Mouse (Mus musculus) stomach, embryonic 15.5 days (tissue): ENCODE measurements around the gene Stk33. TPM values are rescaled to one million over a fixed set of nuclear protein-coding genes. Genes with fewer than 3 reads are reported as not detected.

Experiments used
- ATAC-seq: fragments of 200-750 bp; cut with Nextera tagmentation; 2 replicates; pipeline ENCODE4 v1.8.0; 2017; ENCODE audit warnings: low read depth, moderate number of reproducible peaks, moderate TSS enrichment; ENCODE audit not compliant: insufficient read depth, low FRiP score
- H3K27ac ChIP-seq: fragments of 300-500 bp; sonication (generic); 2 replicates; pipeline ENCODE4 v1.5.1; 2015; ENCODE audit warnings: mild to moderate bottlenecking, inconsistent platforms
- H3K27me3 ChIP-seq: fragments of 300-500 bp; sonication (generic); replicated peaks from 2 replicates; pipeline ENCODE4 v1.6.1; 2015; ENCODE audit warnings: inconsistent platforms
- H3K36me3 ChIP-seq: fragments of 300-500 bp; sonication (generic); 2 replicates; pipeline ENCODE4 v1.6.1; 2015; ENCODE audit warnings: inconsistent platforms
- H3K4me1 ChIP-seq: fragments of 300-500 bp; sonication (generic); 2 replicates; pipeline ENCODE4 v1.6.1; 2015; ENCODE audit warnings: inconsistent platforms
- H3K4me2 ChIP-seq: fragments of 300-500 bp; sonication (generic); 2 replicates; pipeline ENCODE4 v1.6.1; 2015; ENCODE audit warnings: mild to moderate bottlenecking, inconsistent platforms
- H3K4me3 ChIP-seq: fragments of 300-500 bp; sonication (generic); replicated peaks from 2 replicates; pipeline ENCODE4 v1.5.1; 2015; ENCODE audit warnings: inconsistent platforms
- H3K9ac ChIP-seq: fragments of 300-500 bp; sonication (generic); 2 replicates; pipeline ENCODE4 v1.6.1; 2015; ENCODE audit warnings: inconsistent platforms
- H3K9me3 ChIP-seq: fragments of 300-500 bp; sonication (generic); 2 replicates; pipeline ENCODE4 v1.6.1; 2016; ENCODE audit warnings: inconsistent platforms
- WGBS: fragments of 180-500 bp; shearing (Covaris S2); methylation state at CpG from one replicate; pipeline ENCODE4 v1.1.7; 2015; 5-methylcytosine and 5-hydroxymethylcytosine counted together
- polyA plus RNA-seq: library from polyadenylated mRNA; unstranded; fragments of >200 nt; fragmentation: Nextera tagmentation; extraction: Ambion mirVana; gene quantifications from 2 replicates; pipeline ENCODE4 v1.2.1, GENCODE M21; 2015

The Stk33 gene
- polyA plus RNA-seq, 1 experiment from 2014 or later: 0.58 TPM

DNA sequence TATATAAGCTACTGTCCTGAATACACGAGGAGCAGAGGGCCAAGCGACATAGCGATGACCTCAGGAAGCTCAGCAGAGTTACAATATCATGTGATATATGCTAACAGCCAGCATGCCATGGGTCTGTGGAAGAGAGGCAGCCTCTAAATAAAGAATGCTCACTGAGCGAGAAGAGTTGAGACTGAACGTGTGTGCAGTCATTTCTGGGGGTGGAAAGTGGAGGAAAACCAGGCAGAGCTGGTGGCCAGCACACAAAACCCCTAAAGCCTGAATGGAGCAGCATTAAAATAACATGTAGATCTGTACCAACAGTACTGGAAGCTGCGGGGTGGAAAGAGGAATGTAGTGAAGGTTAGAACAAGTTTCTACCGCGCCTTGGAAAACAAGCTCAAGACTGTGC is 107.2 kb downstream of the Stk33 start:
- no peaks in the 10 kb centered on the region for H3K36me3 ChIP-seq
- WGBS: 78% methylated on average over 8 of the region's 8 CpGs
- ATAC-seq: no peak

DNA sequence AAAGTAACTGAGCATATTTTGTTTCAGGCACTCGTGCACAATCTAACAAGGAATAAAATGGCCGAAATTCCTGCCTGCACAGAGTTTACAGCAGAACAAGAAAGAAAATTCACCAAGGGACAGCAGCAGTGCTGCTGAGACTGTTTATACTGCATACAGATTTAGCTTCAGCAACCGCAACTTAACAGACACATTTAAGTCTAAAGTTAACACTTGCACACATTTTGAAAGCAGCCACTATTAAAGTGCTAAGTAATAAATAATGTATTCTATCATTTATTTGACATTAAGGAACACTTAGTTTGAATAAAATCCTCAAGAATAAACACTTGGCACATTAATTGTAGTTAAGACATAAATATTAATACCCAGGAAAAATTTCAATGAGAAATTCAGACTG is 110.1 kb downstream of the Stk33 start:
- Histone ChIP-seq H3K4me3 (no peak overlapping the region), H3K9ac (no peak overlapping the region), H3K4me2 (no peak overlapping the region), H3K36me3 (no peaks in the 10 kb centered on the region), H3K4me1 (no peaks in the 10 kb centered on the region), H3K27me3 (no peaks in the 10 kb centered on the region), H3K27ac (no peak overlapping the region), H3K9me3 (no peaks in the 10 kb centered on the region)
- no peak for ATAC-seq
- WGBS: 31% methylated on average over 3 of the region's 3 CpGs

More for the DNA sequence above, 107.2 kb downstream of the Stk33 start:
- H3K4me2 ChIP-seq: no peak overlapping the region
- H3K9me3 ChIP-seq: no peaks in the 10 kb centered on the region
- H3K27ac ChIP-seq: no peak overlapping the region
- no peaks in the 10 kb centered on the region for H3K27me3 ChIP-seq
- no peak overlapping the region for H3K9ac ChIP-seq
- H3K4me3 ChIP-seq: no peak overlapping the region
- H3K4me1 ChIP-seq: no peaks in the 10 kb centered on the region

GRCm38 (mm10) chr7:109326813-109327212 is 112.1 kb downstream of the Stk33 start:
- H3K4me1 ChIP-seq: no peaks in the 10 kb centered on the region
- H3K27ac ChIP-seq: no peak overlapping the region
- H3K27me3 ChIP-seq: no peaks in the 10 kb centered on the region
- H3K9me3 ChIP-seq: no peaks in the 10 kb centered on the region
- no peak overlapping the region for H3K4me2 ChIP-seq
- WGBS: 52% methylated on average over 4 of the region's 4 CpGs
- no peak overlapping the region for H3K9ac ChIP-seq
- no peak overlapping the region for H3K4me3 ChIP-seq
- ATAC-seq: no peak
- no peaks in the 10 kb centered on the region for H3K36me3 ChIP-seq

DNA sequence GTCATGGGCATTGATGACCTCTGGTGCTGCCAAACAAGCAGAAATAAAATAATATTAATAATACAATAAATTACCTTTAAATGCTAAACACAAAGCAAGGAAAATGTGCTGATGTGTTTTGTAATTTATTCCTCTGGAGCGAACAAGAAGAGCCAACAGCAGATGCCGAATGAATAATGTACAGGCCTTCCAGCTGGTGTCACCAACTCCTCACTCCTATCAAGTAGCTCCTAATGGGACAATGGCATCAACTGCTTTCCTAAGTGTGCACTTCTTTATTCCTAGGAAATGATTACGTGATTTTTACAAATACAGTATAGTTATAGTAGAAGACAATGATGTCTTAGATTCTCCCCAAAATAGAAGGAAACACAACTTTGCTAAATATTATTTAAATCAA is 113.2 kb downstream of the Stk33 start:
- H3K27me3 ChIP-seq: no peaks in the 10 kb centered on the region
- no peaks in the 10 kb centered on the region for H3K4me1 ChIP-seq
- H3K4me2 ChIP-seq: no peak overlapping the region
- H3K9ac ChIP-seq: no peak overlapping the region
- no peak overlapping the region for H3K4me3 ChIP-seq
- H3K27ac ChIP-seq: no peak overlapping the region
- H3K36me3 ChIP-seq: no peaks in the 10 kb centered on the region
- H3K9me3 ChIP-seq: no peaks in the 10 kb centered on the region
- ATAC-seq: no peak
- WGBS: 83% methylated on average over 3 of the region's 3 CpGs

- H3K36me3 ChIP-seq: no peaks in the 10 kb centered on the region
These were observed 113.7 kb downstream of the Stk33 start for GRCm38 (mm10) chr7:109325169-109325568.

DNA sequence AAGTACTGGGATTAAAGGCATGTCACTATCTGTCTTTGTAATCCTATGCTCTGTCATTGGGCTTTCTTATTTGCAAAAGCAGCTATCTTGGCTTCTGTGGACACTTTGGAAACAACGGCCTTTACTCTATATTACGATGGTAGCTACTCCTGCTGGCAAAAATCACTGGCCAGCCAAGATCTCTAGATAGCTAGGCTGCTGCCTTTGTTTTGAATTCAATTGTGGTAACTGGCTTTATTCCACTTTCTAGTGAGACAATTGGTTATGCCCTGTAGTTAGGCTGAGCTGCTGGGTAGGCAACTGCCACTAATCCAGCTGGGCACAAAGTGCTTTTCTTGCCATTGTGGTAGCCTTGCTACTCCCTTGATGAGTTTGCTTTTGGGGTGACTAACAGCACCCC is 129.4 kb downstream of the Stk33 start:
- no peak overlapping the region for H3K9ac ChIP-seq
- no peaks in the 10 kb centered on the region for H3K36me3 ChIP-seq
- no peaks in the 10 kb centered on the region for H3K9me3 ChIP-seq
- ATAC-seq: no peak
- no peak overlapping the region for H3K4me3 ChIP-seq
- WGBS: 90% methylated on average over 2 of the region's 2 CpGs
- no peaks in the 10 kb centered on the region for H3K27me3 ChIP-seq
- no peaks in the 10 kb centered on the region for H3K4me1 ChIP-seq
- H3K4me2 ChIP-seq: no peak overlapping the region
- no peak overlapping the region for H3K27ac ChIP-seq

More at GRCm38 (mm10) chr7:109325169-109325568, 113.7 kb downstream of the Stk33 start:
- no peaks in the 10 kb centered on the region for H3K9me3 ChIP-seq
- no peak overlapping the region for H3K4me2 ChIP-seq
- H3K9ac ChIP-seq: no peak overlapping the region
- WGBS: 55% methylated on average over 9 of the region's 9 CpGs
- no peaks in the 10 kb centered on the region for H3K27me3 ChIP-seq
- no peak for ATAC-seq
- no peaks in the 10 kb centered on the region for H3K4me1 ChIP-seq
- H3K4me3 ChIP-seq: no peak overlapping the region
- H3K27ac ChIP-seq: no peak overlapping the region; the same call in 1 of the 2 replicates

GRCm38 (mm10) chr7:109295807-109296206 is 143.1 kb downstream of the Stk33 start:
- peak; percentile 35; the same call in 1 of the 2 replicates for ATAC-seq
- no peak overlapping the region for H3K27ac ChIP-seq
- no peak overlapping the region for H3K9ac ChIP-seq
- H3K9me3 ChIP-seq: no peaks in the 10 kb centered on the region
- no peaks in the 10 kb centered on the region for H3K36me3 ChIP-seq
- no peak overlapping the region for H3K4me3 ChIP-seq
- H3K27me3 ChIP-seq: no peaks in the 10 kb centered on the region
- H3K4me1 ChIP-seq: no peaks in the 10 kb centered on the region
- no peak overlapping the region for H3K4me2 ChIP-seq
- 80% methylated on average over 3 of the region's 3 CpGs for WGBS

GRCm38 (mm10) chr7:109295351-109295750 is 143.5 kb downstream of the Stk33 start:
- no peaks in the 10 kb centered on the region for H3K9me3 ChIP-seq
- no peak overlapping the region for H3K4me2 ChIP-seq
- H3K27me3 ChIP-seq: no peaks in the 10 kb centered on the region
- H3K4me1 ChIP-seq: no peaks in the 10 kb centered on the region
- H3K4me3 ChIP-seq: no peak overlapping the region
- no peak overlapping the region for H3K9ac ChIP-seq
- no peaks in the 10 kb centered on the region for H3K36me3 ChIP-seq
- WGBS: 77% methylated on average over 5 of the region's 5 CpGs
- ATAC-seq: peak; percentile 35; the same call in 1 of the 2 replicates
- no peak overlapping the region for H3K27ac ChIP-seq

- H3K4me3 ChIP-seq: no peak overlapping the region
- H3K9ac ChIP-seq: no peak overlapping the region
- H3K27ac ChIP-seq: no peak overlapping the region
- H3K4me1 ChIP-seq: no peaks in the 10 kb centered on the region
- H3K27me3 ChIP-seq: no peaks in the 10 kb centered on the region
- H3K4me2 ChIP-seq: no peak overlapping the region
- no peak for ATAC-seq
- no peaks in the 10 kb centered on the region for H3K9me3 ChIP-seq
- H3K36me3 ChIP-seq: no peaks in the 10 kb centered on the region
- 18% methylated on average over 2 of the region's 2 CpGs for WGBS
These were observed 148.4 kb downstream of the Stk33 start for GRCm38 (mm10) chr7:109290501-109290900.

DNA sequence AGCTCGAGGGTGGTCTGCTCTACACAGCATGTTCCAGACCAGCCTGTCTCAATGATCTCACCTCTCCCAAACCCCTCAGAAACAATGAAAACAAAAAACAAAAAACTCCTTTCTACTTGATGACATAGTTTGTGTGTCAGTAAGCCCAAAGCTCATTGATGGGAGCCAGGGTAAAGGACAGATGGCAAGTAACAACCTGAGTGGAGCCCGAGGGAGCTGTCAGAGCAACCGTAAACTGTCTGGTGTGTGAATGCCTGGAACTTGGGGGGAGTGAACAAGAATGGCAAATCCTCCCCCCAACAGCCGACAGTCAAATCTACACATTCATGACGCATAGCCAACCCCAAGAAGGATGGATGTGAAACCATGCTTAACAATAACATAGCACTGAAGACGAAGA is 149.8 kb downstream of the Stk33 start:
- Histone ChIP-seq H3K4me3 (no peak overlapping the region), H3K36me3 (no peaks in the 10 kb centered on the region), H3K27ac (no peak overlapping the region), H3K9me3 (no peaks in the 10 kb centered on the region), H3K4me2 (no peak overlapping the region), H3K4me1 (no peaks in the 10 kb centered on the region), H3K27me3 (no peaks in the 10 kb centered on the region), H3K9ac (no peak overlapping the region)
- no peak for ATAC-seq
- 52% methylated on average over 6 of the region's 6 CpGs for WGBS

GRCm38 (mm10) chr7:109282106-109282505 is 156.8 kb downstream of the Stk33 start:
- Histone ChIP-seq H3K36me3 (no peaks in the 10 kb centered on the region), H3K4me3 (no peak overlapping the region), H3K9me3 (no peaks in the 10 kb centered on the region), H3K4me1 (peaks cover 3% of the 10 kb centered on the region; the same call in 1 of the 2 replicates), H3K27ac (no peak overlapping the region), H3K27me3 (no peaks in the 10 kb centered on the region), H3K4me2 (no peak overlapping the region), H3K9ac (no peak overlapping the region)
- 80% methylated on average over 4 of the region's 4 CpGs for WGBS
- no peak for ATAC-seq

DNA sequence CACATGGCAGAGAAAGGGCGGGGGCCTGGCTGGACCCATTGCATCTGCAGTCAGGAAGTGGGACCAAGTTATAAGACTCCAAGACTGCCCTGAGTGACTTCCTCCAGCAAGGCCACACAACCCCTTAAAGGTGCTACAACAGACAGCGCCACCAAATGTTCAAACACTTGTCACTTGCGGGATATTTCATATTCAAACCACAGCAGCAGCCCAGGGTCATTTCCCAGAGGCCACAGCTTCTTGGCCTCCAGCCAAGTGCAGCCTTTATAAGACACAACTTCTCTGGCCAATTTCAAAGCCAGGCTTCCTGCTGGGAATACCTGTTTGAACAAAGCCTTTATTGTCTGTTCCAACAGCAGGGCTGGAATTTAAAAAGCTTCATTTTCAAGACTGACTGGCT is 162.3 kb downstream of the Stk33 start:
- H3K27me3 ChIP-seq: no peaks in the 10 kb centered on the region
- 48% methylated on average over 3 of the region's 3 CpGs for WGBS
- H3K9ac ChIP-seq: no peak overlapping the region
- peak; percentile 63; the same call in 1 of the 2 replicates for ATAC-seq
- no peaks in the 10 kb centered on the region for H3K36me3 ChIP-seq
- H3K9me3 ChIP-seq: no peaks in the 10 kb centered on the region
- no peak overlapping the region for H3K27ac ChIP-seq
- H3K4me2 ChIP-seq: no peak overlapping the region
- no peak overlapping the region for H3K4me3 ChIP-seq
- H3K4me1 ChIP-seq: peaks cover 4% of the 10 kb centered on the region; the same call in 1 of the 2 replicates

DNA sequence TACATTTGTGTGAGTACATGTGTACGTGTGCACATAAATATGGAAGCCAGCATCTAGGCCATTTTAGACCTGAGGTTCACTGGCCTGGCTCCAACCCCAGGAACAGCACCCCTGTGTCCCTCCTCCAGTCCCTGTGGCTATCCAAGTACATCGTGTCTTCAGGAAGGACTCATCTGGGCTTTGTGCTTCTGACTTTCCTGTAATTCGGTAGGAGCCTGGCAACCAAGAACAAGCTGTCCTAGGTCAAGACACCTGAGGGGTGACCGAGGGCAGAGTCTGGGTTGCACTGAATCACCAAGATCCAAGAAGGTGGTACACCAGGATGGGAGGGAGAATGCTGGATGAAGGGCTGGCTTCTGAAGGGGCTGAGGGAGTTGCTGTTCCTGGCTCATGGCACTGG is 163.0 kb downstream of the Stk33 start:
- 81% methylated on average over 4 of the region's 4 CpGs for WGBS
- H3K27me3 ChIP-seq: no peaks in the 10 kb centered on the region
- no peaks in the 10 kb centered on the region for H3K36me3 ChIP-seq

More for the DNA sequence above, 163.0 kb downstream of the Stk33 start:
- ATAC-seq: no peak
- Histone ChIP-seq H3K9ac (no peak overlapping the region), H3K27ac (no peak overlapping the region), H3K4me3 (no peak overlapping the region), H3K4me1 (peaks cover 4% of the 10 kb centered on the region; the same call in 1 of the 2 replicates), H3K4me2 (no peak overlapping the region), H3K9me3 (no peaks in the 10 kb centered on the region)
